Mouse (Mus musculus) MEL (cell line): ENCODE data around the gene Fhdc1. TPM values are rescaled to one million over a fixed set of nuclear protein-coding genes. Genes with fewer than 3 reads are reported as not detected.
A peak's percentile ranks its signal among the peaks of the same experiment; 100 is the strongest.

Experiments used
- DNase-seq: peaks from one replicate; pipeline ENCODE4 v3.0.0; 2011; ENCODE audit warnings: low read depth, low spot score
- H3K27ac ChIP-seq: 2 replicates; pipeline ENCODE4 v1.5.1; 2012; ENCODE audit warnings: low read depth, mild to moderate bottlenecking, control low read depth, low read length, moderate library complexity; ENCODE audit not compliant: control insufficient read depth
- H3K27me3 ChIP-seq, 2 experiments: fragments of 150-350 bp in 1 of 2; sonication (generic) in 1 of 2; 2 replicates each; pipeline ENCODE4 v1.6.1; 2012; ENCODE audit warnings: low read length in 2 of 2, mild to moderate bottlenecking in 2 of 2, improper control_type of control experiment in 1 of 2, moderate library complexity in 1 of 2; ENCODE audit not compliant: insufficient read depth in 2 of 2, control insufficient read depth in 1 of 2
- H3K36me3 ChIP-seq, 2 experiments: 2 replicates each; pipeline ENCODE4 v1.6.1; 2012 to 2014; ENCODE audit warnings: low read length in 2 of 2, improper control_type of control experiment in 1 of 2, inconsistent platforms in 1 of 2, mild to moderate bottlenecking in 1 of 2; ENCODE audit not compliant: insufficient read depth in 2 of 2, control insufficient read depth in 1 of 2
- H3K4me1 ChIP-seq, 2 experiments: fragments of 150-350 bp in 1 of 2; sonication (generic) in 1 of 2; 2 replicates each; pipeline ENCODE4 v1.6.1; 2012; ENCODE audit warnings: low read length in 2 of 2, improper control_type of control experiment in 1 of 2, mild to moderate bottlenecking in 1 of 2; ENCODE audit not compliant: insufficient read depth in 2 of 2, control insufficient read depth in 1 of 2
- H3K4me3 ChIP-seq, 2 experiments: fragments of 150-350 bp in 1 of 2; sonication (generic) in 1 of 2; 2 replicates each; pipeline ENCODE4 v1.5.1; 2012; ENCODE audit warnings: low read depth in 2 of 2, low read length in 2 of 2, mild to moderate bottlenecking in 2 of 2, moderate library complexity in 2 of 2, control low read depth in 1 of 2, improper control_type of control experiment in 1 of 2; ENCODE audit not compliant: control insufficient read depth in 1 of 2, insufficient read depth in 1 of 2
- H3K79me2 ChIP-seq: 2 replicates; pipeline ENCODE4 v1.6.1; 2012; ENCODE audit warnings: mild to moderate bottlenecking, low read length, moderate library complexity; ENCODE audit not compliant: control insufficient read depth, poor library complexity, insufficient read depth
- H3K9ac ChIP-seq: 2 replicates; pipeline ENCODE4 v1.6.1; 2012; ENCODE audit warnings: low read depth, mild to moderate bottlenecking, control low read depth, low read length, moderate library complexity; ENCODE audit not compliant: control insufficient read depth, poor library complexity, severe bottlenecking
- H3K9me3 ChIP-seq: fragments of 150-350 bp; sonication (generic); replicated peaks from 2 replicates; pipeline ENCODE4 v1.6.1; 2012; ENCODE audit warnings: mild to moderate bottlenecking, low read length, improper control_type of control experiment, moderate library complexity; ENCODE audit not compliant: insufficient read depth
- BHLHE40 ChIP-seq: IDR thresholded peaks from 2 replicates; pipeline ENCODE4 v1.6.1; 2012; ENCODE audit warnings: low read depth, mild to moderate bottlenecking, inconsistent platforms, low read length, improper control_type of control experiment, borderline replicate concordance
- ETS1 ChIP-seq: IDR thresholded peaks from 2 replicates; pipeline ENCODE4 v1.6.1; 2012; ENCODE audit warnings: low read depth, mild to moderate bottlenecking, inconsistent platforms, low read length, improper control_type of control experiment, moderate library complexity
- GATA1 ChIP-seq: IDR thresholded peaks from 2 replicates; pipeline ENCODE4 v1.6.1; 2011; ENCODE audit warnings: low read depth, low read length, improper control_type of control experiment
- JUND ChIP-seq: IDR thresholded peaks from 2 replicates; pipeline ENCODE4 v1.6.1; 2011; ENCODE audit warnings: low read depth, mild to moderate bottlenecking, improper control_type of control experiment, low read length
- MAX ChIP-seq: IDR thresholded peaks from 2 replicates; pipeline ENCODE4 v1.6.1; 2011; ENCODE audit warnings: low read length, improper control_type of control experiment
- MEF2A ChIP-seq: IDR thresholded peaks from 2 replicates; pipeline ENCODE4 v1.6.1; 2014; ENCODE audit warnings: low read depth, mild to moderate bottlenecking, inconsistent platforms, low read length, improper control_type of control experiment; ENCODE audit not compliant: poor library complexity, insufficient replicate concordance, severe bottlenecking; ENCODE audit errors: extremely low read depth
- MYB ChIP-seq: IDR thresholded peaks from 2 replicates; pipeline ENCODE4 v1.6.1; 2011; ENCODE audit warnings: mild to moderate bottlenecking, low read depth, low read length, improper control_type of control experiment
- MYC ChIP-seq: IDR thresholded peaks from 2 replicates; pipeline ENCODE4 v1.6.1; 2011; ENCODE audit warnings: low read depth, mild to moderate bottlenecking, low read length, improper control_type of control experiment, moderate library complexity
- NELFE ChIP-seq: IDR thresholded peaks from 2 replicates; pipeline ENCODE4 v1.6.1; 2011; ENCODE audit warnings: low read depth, low read length, improper control_type of control experiment
- POLR2AphosphoS5 ChIP-seq: IDR thresholded peaks from 2 replicates; pipeline ENCODE4 v1.6.1; 2012; ENCODE audit warnings: low read depth, borderline replicate concordance, mild to moderate bottlenecking, inconsistent platforms, low read length, moderate library complexity, mixed read lengths
- UBTF ChIP-seq: IDR thresholded peaks from 2 replicates; pipeline ENCODE4 v1.6.1; 2012; ENCODE audit warnings: low read depth, mild to moderate bottlenecking, inconsistent platforms, low read length, improper control_type of control experiment, moderate library complexity, borderline replicate concordance; ENCODE audit not compliant: insufficient read depth
- USF2 ChIP-seq, 2 experiments: IDR thresholded peaks; 2 replicates each; pipeline ENCODE4 v1.6.1; 2011 to 2012; ENCODE audit warnings: improper control_type of control experiment in 2 of 2, low read length in 2 of 2, borderline replicate concordance in 1 of 2, inconsistent platforms in 1 of 2, low read depth in 1 of 2, mild to moderate bottlenecking in 1 of 2; ENCODE audit not compliant: insufficient read depth in 1 of 2
- ZC3H11A ChIP-seq: IDR thresholded peaks from 2 replicates; pipeline ENCODE4 v1.6.1; 2012; ENCODE audit warnings: low read depth, mild to moderate bottlenecking, inconsistent platforms, low read length, improper control_type of control experiment
- ZKSCAN1 ChIP-seq: IDR thresholded peaks from 2 replicates; pipeline ENCODE4 v1.6.1; 2012; ENCODE audit warnings: low read depth, mild to moderate bottlenecking, inconsistent platforms, low read length, improper control_type of control experiment, moderate library complexity
- polyA plus RNA-seq, 2 experiments: library from polyadenylated mRNA; stranded (reverse) in 1 of 2; unstranded in 1 of 2; fragments of >175 nt in 1 of 2; fragments of >200 nt in 1 of 2; gene quantifications; 2 replicates each; pipeline versions ENCODE4 v1.2.1 to v1.2.4; 2012; ENCODE audit warnings: low replicate concordance in 2 of 2, low read depth in 1 of 2; ENCODE audit not compliant: insufficient read length in 2 of 2, insufficient read depth in 1 of 2, missing spikeins in 1 of 2
- total RNA-seq: library from RNA; depleted of rRNA; stranded (reverse); fragments of 300-350 nt; gene quantifications from 2 replicates; pipeline ENCODE4 v1.2.3, GENCODE M21; 2012

Gene Fhdc1
- total and polyA plus RNA-seq, 3 experiments = 0.54 to 2.0 TPM; not detected in 1

DNA sequence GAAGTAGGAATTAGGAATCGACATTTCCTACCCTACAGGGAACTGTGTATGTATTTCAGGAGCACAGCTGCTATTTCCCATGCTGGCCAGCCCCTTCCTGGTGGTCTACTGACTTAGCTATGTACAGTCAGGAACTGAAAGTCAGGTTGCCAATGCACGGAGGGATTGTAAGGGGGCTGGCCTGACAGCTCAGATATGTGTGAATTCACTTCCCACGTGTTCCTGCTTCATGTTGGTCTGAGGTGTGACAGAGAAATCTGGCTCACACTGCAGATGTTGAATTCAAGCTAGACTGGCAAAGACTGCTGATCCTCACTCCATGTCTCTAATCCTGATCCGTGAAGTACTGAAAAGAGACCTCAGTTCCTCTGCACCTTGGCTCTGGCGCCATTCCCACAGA lies 57.9 kb downstream of the Fhdc1 start:
- Histone ChIP-seq H3K27ac (no peak overlapping the region), H3K9ac (no peak overlapping the region), H3K4me3 (no peak overlapping the region), H3K36me3 (no peaks in the 10 kb centered on the region), H3K27me3 (peaks cover 0 to 2% of the 10 kb centered on the region in 2 experiments; a peak in 1 of 4 replicates)
- no peak for DNase-seq
- TF ChIP-seq NELFE (no peak), UBTF (no peak), POLR2AphosphoS5 (no peak), MYB (no peak), MYC (no peak), MEF2A (no peak), JUND (no peak)
- TF ChIP-seq, all 39 proteins: peak for 0
- no peaks in the 10 kb centered on the region for H3K9me3 ChIP-seq
- H3K79me2 ChIP-seq = no peaks in the 10 kb centered on the region
- no peaks in the 10 kb centered on the region for H3K4me1 ChIP-seq

DNA sequence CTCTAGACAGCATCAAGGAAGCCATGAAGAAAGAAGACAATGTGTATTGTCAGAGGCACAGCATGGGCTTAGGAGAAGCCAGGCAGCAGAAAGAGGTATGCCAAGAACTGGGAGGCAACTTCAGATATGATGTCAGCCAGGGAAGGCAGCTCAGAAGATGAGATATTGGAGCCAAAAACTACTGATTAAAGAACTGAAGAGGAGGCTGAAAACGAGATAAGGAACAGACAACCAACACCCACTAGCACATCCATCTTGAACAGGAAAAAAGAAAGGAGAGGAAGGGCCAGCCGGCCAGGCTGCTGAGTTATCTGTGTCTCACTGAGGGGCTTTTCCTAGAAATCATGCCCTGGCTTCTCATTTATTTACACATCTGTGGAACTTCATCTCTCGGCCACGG lies 66.4 kb downstream of the Fhdc1 start:
- no peak overlapping the region for H3K4me3 ChIP-seq
- peak; percentile 44 for DNase-seq
- peaks cover 0 to 9% of the 10 kb centered on the region in 2 experiments; a peak in 2 of 4 replicates for H3K36me3 ChIP-seq
- no peaks in the 10 kb centered on the region for H3K27me3 ChIP-seq
- H3K79me2 ChIP-seq = no peaks in the 10 kb centered on the region
- H3K9me3 ChIP-seq = no peaks in the 10 kb centered on the region
- H3K9ac ChIP-seq = no peak overlapping the region
- no peak for TF ChIP-seq NELFE
- TF ChIP-seq ETS1 = peak; percentile 68; the same call in 1 of the 2 replicates
- peak; percentile 69 for TF ChIP-seq GATA1
- TF ChIP-seq ZKSCAN1 = no peak
- TF ChIP-seq, all 39 proteins: peak for 2
- H3K4me1 ChIP-seq = peaks cover 2 to 23% of the 10 kb centered on the region in 2 experiments; a peak in 3 of 4 replicates
- no peak overlapping the region for H3K27ac ChIP-seq

DNA sequence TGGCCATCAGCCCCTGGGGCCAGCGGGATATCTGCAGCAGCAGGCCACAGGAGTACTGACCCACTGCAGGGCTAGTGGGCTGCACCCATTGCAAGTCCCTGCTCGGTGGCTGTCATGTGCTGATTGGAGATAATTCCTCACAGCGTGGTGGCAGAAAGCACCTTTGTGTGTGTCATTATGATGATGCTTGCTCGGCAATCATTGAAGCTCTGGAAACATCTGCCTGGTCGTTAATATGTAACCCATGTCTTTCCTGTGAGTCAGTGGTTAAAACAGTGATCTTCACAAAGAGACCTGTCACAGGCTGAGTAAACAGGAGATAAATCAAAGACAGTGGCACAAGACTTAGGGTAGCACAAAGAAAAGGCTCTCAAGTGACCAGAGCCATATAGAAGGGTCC lies 67.3 kb downstream of the Fhdc1 start:
- H3K79me2 ChIP-seq = no peaks in the 10 kb centered on the region
- H3K36me3 ChIP-seq = peaks cover 0 to 9% of the 10 kb centered on the region in 2 experiments; a peak in 2 of 4 replicates
- no peak overlapping the region for H3K9ac ChIP-seq
- no peak for DNase-seq
- no peak overlapping the region for H3K4me3 ChIP-seq
- TF ChIP-seq USF2 (IDR thresholded peaks at IDR 0.05; ENCODE audit: borderline replicate concordance in 1 of 2, insufficient read depth in 1 of 2, low read depth in 1 of 2, low read length in 2 of 2) = no peak
- TF ChIP-seq MAX = no peak
- no peak for TF ChIP-seq ZC3H11A
- TF ChIP-seq ETS1 = no peak
- TF ChIP-seq BHLHE40 = no peak
- H3K27me3 ChIP-seq = no peaks in the 10 kb centered on the region; a peak in 1 of 4 replicates
- peaks cover 2 to 23% of the 10 kb centered on the region in 2 experiments; a peak in 3 of 4 replicates for H3K4me1 ChIP-seq
- no peaks in the 10 kb centered on the region for H3K9me3 ChIP-seq
- no peak overlapping the region for H3K27ac ChIP-seq
